Mouse (Mus musculus): ENCODE data around the gene Tmem131l. TPM values are rescaled to one million over a fixed set of nuclear protein-coding genes. Genes with fewer than 3 reads are reported as not detected.

Tmem131l gene
- polyA plus RNA-seq, 1 experiment from 2014 or later = 23.5 TPM

GRCm38 (mm10) chr3:83987533-83988112, 52.4 kb downstream of the Tmem131l start:
- no peaks in the 10 kb centered on the region for H3K27me3 ChIP-seq
- peaks cover 49% of the 10 kb centered on the region for H3K4me1 ChIP-seq (replicated peaks)
- H3K27ac ChIP-seq = no peak overlapping the region
- H3K36me3 ChIP-seq = no peaks in the 10 kb centered on the region
- H3K9me3 ChIP-seq (replicated peaks) = no peaks in the 10 kb centered on the region
- H3K9ac ChIP-seq = no peak overlapping the region
- no peak for ATAC-seq (replicated peaks; ENCODE audit: insufficient number of reproducible peaks, insufficient read depth, low FRiP score, low read depth)
- WGBS = 85% methylated on average over 8 of the region's 8 CpGs
- no peak overlapping the region for H3K4me3 ChIP-seq
- no peak overlapping the region for H3K4me2 ChIP-seq

- Histone ChIP-seq H3K4me2 (no peak overlapping the region), H3K4me1 (replicated peaks) (peaks cover 40% of the 10 kb centered on the region), H3K9me3 (replicated peaks) (no peaks in the 10 kb centered on the region), H3K9ac (no peak overlapping the region), H3K27ac (no peak overlapping the region), H3K36me3 (no peaks in the 10 kb centered on the region), H3K27me3 (no peaks in the 10 kb centered on the region), H3K4me3 (no peak overlapping the region)
- no peak for ATAC-seq (replicated peaks; ENCODE audit: insufficient number of reproducible peaks, insufficient read depth, low FRiP score, low read depth)
- 61% methylated on average over 3 of the region's 3 CpGs for WGBS
These were observed 53.2 kb downstream of the Tmem131l start for GRCm38 (mm10) chr3:83986740-83987139.

GRCm38 (mm10) chr3:83985426-83985825, 54.5 kb downstream of the Tmem131l start:
- Histone ChIP-seq H3K9ac (no peak overlapping the region), H3K4me2 (no peak overlapping the region), H3K4me3 (no peak overlapping the region), H3K27ac (no peak overlapping the region), H3K4me1 (replicated peaks) (peaks cover 41% of the 10 kb centered on the region), H3K36me3 (no peaks in the 10 kb centered on the region), H3K9me3 (replicated peaks) (no peaks in the 10 kb centered on the region), H3K27me3 (no peaks in the 10 kb centered on the region)
- ATAC-seq (replicated peaks; ENCODE audit: insufficient number of reproducible peaks, insufficient read depth, low FRiP score, low read depth) = no peak
- 80% methylated on average over 6 of the region's 6 CpGs for WGBS

- WGBS = 50% methylated on average over 4 of the region's 4 CpGs
- peaks cover 42% of the 10 kb centered on the region for H3K4me1 ChIP-seq (replicated peaks)
These were observed 55.6 kb downstream of the Tmem131l start for GRCm38 (mm10) chr3:83984379-83984778.

GRCm38 (mm10) chr3:83982821-83983220, 57.2 kb downstream of the Tmem131l start:
- no peaks in the 10 kb centered on the region for H3K27me3 ChIP-seq
- H3K9ac ChIP-seq = no peak overlapping the region
- H3K4me3 ChIP-seq = no peak overlapping the region
- peaks cover 43% of the 10 kb centered on the region for H3K4me1 ChIP-seq (replicated peaks)
- no peaks in the 10 kb centered on the region for H3K36me3 ChIP-seq
- no peak for ATAC-seq (replicated peaks; ENCODE audit: insufficient number of reproducible peaks, insufficient read depth, low FRiP score, low read depth)
- 84% methylated on average over 4 of the region's 4 CpGs for WGBS
- H3K4me2 ChIP-seq = no peak overlapping the region
- H3K9me3 ChIP-seq (replicated peaks) = no peaks in the 10 kb centered on the region
- no peak overlapping the region for H3K27ac ChIP-seq

More at GRCm38 (mm10) chr3:83984379-83984778, 55.6 kb downstream of the Tmem131l start:
- Histone ChIP-seq H3K27me3 (no peaks in the 10 kb centered on the region), H3K36me3 (no peaks in the 10 kb centered on the region), H3K9me3 (replicated peaks) (no peaks in the 10 kb centered on the region), H3K4me3 (no peak overlapping the region), H3K9ac (no peak overlapping the region), H3K27ac (no peak overlapping the region), H3K4me2 (no peak overlapping the region)
- no peak for ATAC-seq (replicated peaks; ENCODE audit: insufficient number of reproducible peaks, insufficient read depth, low FRiP score, low read depth)

GRCm38 (mm10) chr3:83980231-83980872, 59.6 kb downstream of the Tmem131l start:
- Histone ChIP-seq H3K4me2 (no peak overlapping the region), H3K9ac (no peak overlapping the region), H3K9me3 (replicated peaks) (no peaks in the 10 kb centered on the region), H3K4me3 (no peak overlapping the region), H3K27me3 (no peaks in the 10 kb centered on the region), H3K27ac (no peak overlapping the region), H3K4me1 (replicated peaks) (peaks cover 28% of the 10 kb centered on the region), H3K36me3 (no peaks in the 10 kb centered on the region)
- ATAC-seq (replicated peaks; ENCODE audit: insufficient number of reproducible peaks, insufficient read depth, low FRiP score, low read depth) = no peak
- WGBS = 56% methylated on average over 6 of the region's 6 CpGs

- ATAC-seq (replicated peaks; ENCODE audit: insufficient number of reproducible peaks, insufficient read depth, low FRiP score, low read depth) = no peak
- Histone ChIP-seq H3K4me2 (no peak overlapping the region), H3K36me3 (no peaks in the 10 kb centered on the region), H3K9me3 (replicated peaks) (no peaks in the 10 kb centered on the region), H3K27me3 (no peaks in the 10 kb centered on the region), H3K4me1 (replicated peaks) (peaks cover 20% of the 10 kb centered on the region), H3K9ac (no peak overlapping the region), H3K4me3 (no peak overlapping the region), H3K27ac (0 out of 2 replicates have a peak overlapping the region, but pooled peaks have one; percentile 3)
- WGBS = 78% methylated on average over 4 of the region's 4 CpGs
These were observed 61.2 kb downstream of the Tmem131l start for GRCm38 (mm10) chr3:83978497-83979410.

GRCm38 (mm10) chr3:83977817-83978216, 62.2 kb downstream of the Tmem131l start:
- no peaks in the 10 kb centered on the region for H3K27me3 ChIP-seq
- peaks cover 20% of the 10 kb centered on the region for H3K4me1 ChIP-seq (replicated peaks)
- no peak for ATAC-seq (replicated peaks; ENCODE audit: insufficient number of reproducible peaks, insufficient read depth, low FRiP score, low read depth)
- H3K4me2 ChIP-seq = no peak overlapping the region
- no peak overlapping the region for H3K4me3 ChIP-seq
- no peaks in the 10 kb centered on the region for H3K9me3 ChIP-seq (replicated peaks)
- WGBS = 85% methylated on average over 3 of the region's 3 CpGs
- H3K9ac ChIP-seq = no peak overlapping the region
- H3K27ac ChIP-seq = 0 out of 2 replicates have a peak overlapping the region, but pooled peaks have one; percentile 3
- no peaks in the 10 kb centered on the region for H3K36me3 ChIP-seq

GRCm38 (mm10) chr3:83976161-83976560, 63.8 kb downstream of the Tmem131l start:
- H3K36me3 ChIP-seq = no peaks in the 10 kb centered on the region
- H3K4me2 ChIP-seq = no peak overlapping the region
- H3K27ac ChIP-seq = no peak overlapping the region
- no peak overlapping the region for H3K9ac ChIP-seq
- H3K9me3 ChIP-seq (replicated peaks) = no peaks in the 10 kb centered on the region
- H3K4me3 ChIP-seq = no peak overlapping the region
- no peaks in the 10 kb centered on the region for H3K27me3 ChIP-seq
- no peak for ATAC-seq (replicated peaks; ENCODE audit: insufficient number of reproducible peaks, insufficient read depth, low FRiP score, low read depth)
- WGBS = 85% methylated on average over 3 of the region's 3 CpGs
- peaks cover 33% of the 10 kb centered on the region for H3K4me1 ChIP-seq (replicated peaks)

- Histone ChIP-seq H3K9me3 (replicated peaks) (no peaks in the 10 kb centered on the region), H3K27me3 (no peaks in the 10 kb centered on the region), H3K4me2 (no peak overlapping the region), H3K27ac (no peak overlapping the region), H3K9ac (no peak overlapping the region), H3K36me3 (no peaks in the 10 kb centered on the region), H3K4me1 (replicated peaks) (peaks cover 32% of the 10 kb centered on the region), H3K4me3 (no peak overlapping the region)
- 65% methylated on average over 2 of the region's 2 CpGs for WGBS
- no peak for ATAC-seq (replicated peaks; ENCODE audit: insufficient number of reproducible peaks, insufficient read depth, low FRiP score, low read depth)
These were observed 66.6 kb downstream of the Tmem131l start for GRCm38 (mm10) chr3:83973339-83973738.

- H3K4me3 ChIP-seq = no peak overlapping the region
- 0 out of 2 replicates have a peak, but pooled peaks have one; percentile 49 for ATAC-seq (replicated peaks; ENCODE audit: insufficient number of reproducible peaks, insufficient read depth, low FRiP score, low read depth)
- no peaks in the 10 kb centered on the region for H3K27me3 ChIP-seq
- peak overlapping the region; percentile 74 for H3K27ac ChIP-seq
- H3K9ac ChIP-seq = 0 out of 2 replicates have a peak overlapping the region, but pooled peaks have one; percentile 7
- WGBS = 49% methylated on average over 1 of the region's 1 CpGs
- peaks cover 31% of the 10 kb centered on the region for H3K4me1 ChIP-seq (replicated peaks)
- no peak overlapping the region for H3K4me2 ChIP-seq
- H3K9me3 ChIP-seq (replicated peaks) = no peaks in the 10 kb centered on the region
- no peaks in the 10 kb centered on the region; the same call in 1 of the 2 replicates for H3K36me3 ChIP-seq
These were observed 69.3 kb downstream of the Tmem131l start for GRCm38 (mm10) chr3:83970629-83971028.

All from heart, embryonic 15.5 days (tissue).